Mouse (Mus musculus): ENCODE data around the gene Kat6b. TPM values are rescaled to one million over a fixed set of nuclear protein-coding genes. Genes with fewer than 3 reads are reported as not detected.

Gene Kat6b
- total RNA-seq, 2 experiments from 2014 or later = 8.0 to 9.4 TPM

DNA sequence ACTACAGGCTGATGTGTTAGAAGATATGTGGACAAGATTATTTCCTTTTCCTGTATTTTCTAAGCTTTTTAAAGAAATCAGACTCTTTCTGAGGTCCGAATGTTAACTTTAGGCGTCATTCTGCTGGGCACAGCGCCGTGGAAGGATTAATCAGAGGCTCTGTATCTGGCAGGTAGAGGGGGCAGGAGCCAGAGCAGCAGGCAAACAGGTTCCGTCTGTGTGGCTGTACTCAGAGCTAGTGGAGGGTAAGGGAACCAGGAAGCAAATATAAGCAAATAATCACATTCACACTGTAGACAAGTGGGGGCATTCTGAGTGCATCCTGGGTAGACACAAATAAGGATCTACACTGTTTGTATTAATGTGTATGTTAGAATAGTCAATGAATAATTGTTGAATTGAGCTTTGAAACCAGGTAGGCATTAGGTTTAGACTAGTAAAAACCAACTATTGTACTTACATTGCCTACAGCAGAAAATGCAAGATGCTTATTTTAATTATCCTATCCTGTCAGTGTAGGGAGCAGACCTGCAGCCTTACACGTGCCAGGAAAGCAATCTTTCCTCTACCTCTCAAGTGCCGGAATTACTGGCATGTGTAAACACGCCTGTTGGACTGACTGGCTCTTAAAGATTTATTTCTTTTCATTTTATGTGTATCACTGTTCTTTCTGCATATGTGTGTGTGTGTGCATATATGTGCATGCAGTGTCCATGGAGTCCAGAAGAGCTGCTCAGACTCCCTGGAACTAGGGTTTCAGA lies 104.4 kb downstream of the Kat6b start:
- ATAC-seq (replicated peaks; ENCODE audit: low FRiP score, poor library complexity, severe bottlenecking) = no peak

DNA sequence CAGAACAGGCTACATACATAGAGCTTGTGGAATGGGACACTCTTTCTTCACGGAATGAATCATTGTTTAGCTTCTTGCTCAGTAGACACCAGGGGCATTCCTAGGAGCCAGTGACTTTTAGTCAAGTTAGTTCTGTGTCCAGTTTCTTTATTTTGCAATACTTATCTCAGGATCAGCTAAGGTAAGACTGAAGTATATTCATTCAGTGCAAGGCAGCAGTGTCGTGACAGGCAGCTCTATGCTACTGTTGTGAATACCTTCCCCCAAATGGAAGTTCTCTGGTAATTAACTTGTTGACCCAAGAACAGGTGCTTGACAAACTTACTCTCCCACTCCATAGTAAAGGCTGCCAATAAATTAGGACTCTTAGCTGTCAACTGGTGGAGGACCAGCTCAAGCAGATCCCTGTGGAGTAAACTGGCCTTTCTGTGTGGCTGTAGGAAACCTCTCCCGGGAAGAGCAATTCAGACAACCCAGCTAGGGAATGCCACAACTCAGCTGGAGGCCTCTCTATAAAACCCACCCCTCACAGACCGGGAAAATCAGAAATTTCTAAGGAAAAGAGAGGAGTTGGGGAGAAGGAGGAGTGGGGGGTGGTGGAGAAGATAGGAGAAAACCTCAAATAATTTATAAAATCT lies 105.4 kb downstream of the Kat6b start:
- no peak for ATAC-seq (replicated peaks; ENCODE audit: low FRiP score, poor library complexity, severe bottlenecking)

DNA sequence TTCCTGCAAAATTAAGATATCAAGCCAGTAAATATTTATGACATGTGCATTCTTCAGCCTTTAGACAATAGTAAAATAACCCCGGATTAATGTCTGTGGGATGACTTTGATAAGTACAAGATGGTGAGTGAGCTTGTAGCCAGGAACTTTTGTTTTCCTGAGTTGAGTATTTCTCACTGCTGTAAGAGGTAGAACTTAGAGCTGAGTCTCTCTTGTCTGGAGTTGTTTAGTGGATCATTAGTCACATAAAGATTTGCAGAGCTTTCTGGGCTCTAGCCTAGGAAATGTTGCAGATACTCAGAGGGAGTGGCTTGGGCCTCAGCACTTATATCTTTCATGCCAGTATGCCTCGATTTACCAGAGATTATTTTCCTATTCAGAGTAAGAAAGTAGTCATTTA lies 106.7 kb downstream of the Kat6b start:
- no peak for ATAC-seq (replicated peaks; ENCODE audit: low FRiP score, poor library complexity, severe bottlenecking)

DNA sequence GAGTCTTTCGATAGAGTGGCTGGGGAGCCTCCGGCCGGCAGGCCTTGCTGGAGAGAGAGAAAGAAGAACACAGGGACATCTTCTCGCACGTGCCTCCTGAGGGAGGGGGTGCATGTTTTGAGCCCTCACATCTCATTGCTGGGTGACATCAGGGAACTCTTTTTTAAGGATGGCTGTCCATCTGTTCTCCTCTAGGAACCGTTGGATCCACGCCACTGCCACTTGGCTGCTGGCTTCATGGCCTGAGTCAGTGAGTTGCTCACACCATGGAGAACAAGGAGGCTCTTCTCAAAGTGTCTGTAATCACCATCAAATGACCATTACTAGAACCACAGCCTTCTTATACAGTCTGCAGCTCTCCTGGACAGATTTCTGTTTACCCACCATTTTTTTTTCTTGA lies 108.4 kb downstream of the Kat6b start:
- no peak for ATAC-seq (replicated peaks; ENCODE audit: low FRiP score, poor library complexity, severe bottlenecking)

DNA sequence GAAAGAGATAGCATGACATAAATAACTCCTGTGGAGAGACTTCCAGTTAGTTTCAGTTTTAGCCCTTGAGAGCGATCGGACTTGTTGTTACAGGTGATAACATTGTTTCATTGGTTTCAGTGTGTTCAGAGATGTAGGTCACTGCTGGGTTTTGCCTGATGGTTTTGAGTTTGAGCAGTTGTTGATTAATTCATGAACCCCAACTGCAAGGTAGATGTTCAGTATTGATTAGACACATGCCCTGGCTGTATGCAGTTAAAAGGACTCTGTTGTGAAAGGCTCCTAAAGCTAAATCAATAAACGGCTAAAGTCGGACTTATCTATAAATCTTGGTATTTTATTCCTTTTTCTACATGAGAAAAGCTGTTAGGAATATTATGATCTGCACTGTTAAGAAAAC lies 109.0 kb downstream of the Kat6b start:
- ATAC-seq (replicated peaks; ENCODE audit: low FRiP score, poor library complexity, severe bottlenecking) = no peak

DNA sequence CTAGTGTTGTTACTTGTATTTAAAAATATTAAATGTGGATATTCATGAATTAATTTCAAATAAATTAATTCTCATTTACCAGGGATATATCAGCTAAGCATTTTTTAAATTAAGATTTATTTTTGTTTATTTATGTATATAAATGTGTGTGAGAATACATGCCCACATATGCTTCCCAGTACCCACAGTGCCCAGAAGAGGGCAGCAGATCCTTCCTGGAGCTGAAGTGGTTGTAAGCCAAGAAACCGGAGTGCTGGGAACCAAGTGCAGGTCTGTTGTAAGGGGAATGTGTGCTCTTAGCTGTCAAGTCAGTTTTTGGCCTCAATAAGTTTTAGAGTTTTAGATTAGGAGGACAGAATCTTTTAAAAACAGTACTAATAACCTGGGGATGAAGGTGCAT lies 110.9 kb downstream of the Kat6b start:
- no peak for ATAC-seq (replicated peaks; ENCODE audit: low FRiP score, poor library complexity, severe bottlenecking)

DNA sequence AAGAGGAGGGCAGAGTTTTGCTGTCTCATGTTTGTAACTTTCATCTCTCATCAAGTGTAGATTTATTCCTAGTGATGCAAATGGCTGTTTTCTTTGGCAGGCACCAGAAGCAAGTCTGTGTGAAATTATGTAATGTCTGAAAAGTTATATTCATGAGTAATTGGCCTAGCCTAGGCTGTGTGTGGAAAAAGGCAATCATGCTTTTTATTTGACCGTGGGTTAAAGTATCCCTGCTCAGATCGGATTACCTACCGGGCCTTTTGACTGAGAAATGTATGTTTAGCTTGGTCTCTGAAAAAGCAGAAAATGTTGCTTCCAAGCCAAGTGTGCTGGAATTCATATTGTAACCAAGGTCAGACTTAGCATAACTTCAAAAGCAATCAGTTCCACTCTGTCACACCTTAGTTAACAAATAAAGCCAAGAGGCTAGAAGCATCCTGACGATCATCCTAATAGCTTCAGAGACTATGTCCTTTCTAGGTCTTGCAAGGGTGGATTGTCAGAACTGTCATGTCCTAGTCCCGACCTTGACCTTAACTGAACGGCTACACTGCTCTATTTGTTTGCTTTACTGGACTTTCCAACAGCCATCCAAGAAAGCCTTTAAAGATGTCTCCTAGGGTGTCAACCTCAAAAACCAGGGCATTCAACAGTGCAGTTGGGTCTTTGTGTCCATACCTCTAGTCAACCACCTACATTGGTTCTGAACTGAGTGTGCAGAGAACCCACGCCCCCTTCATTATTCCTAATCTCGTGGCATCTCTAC lies 111.9 kb downstream of the Kat6b start:
- ATAC-seq (replicated peaks; ENCODE audit: low FRiP score, poor library complexity, severe bottlenecking) = no peak

DNA sequence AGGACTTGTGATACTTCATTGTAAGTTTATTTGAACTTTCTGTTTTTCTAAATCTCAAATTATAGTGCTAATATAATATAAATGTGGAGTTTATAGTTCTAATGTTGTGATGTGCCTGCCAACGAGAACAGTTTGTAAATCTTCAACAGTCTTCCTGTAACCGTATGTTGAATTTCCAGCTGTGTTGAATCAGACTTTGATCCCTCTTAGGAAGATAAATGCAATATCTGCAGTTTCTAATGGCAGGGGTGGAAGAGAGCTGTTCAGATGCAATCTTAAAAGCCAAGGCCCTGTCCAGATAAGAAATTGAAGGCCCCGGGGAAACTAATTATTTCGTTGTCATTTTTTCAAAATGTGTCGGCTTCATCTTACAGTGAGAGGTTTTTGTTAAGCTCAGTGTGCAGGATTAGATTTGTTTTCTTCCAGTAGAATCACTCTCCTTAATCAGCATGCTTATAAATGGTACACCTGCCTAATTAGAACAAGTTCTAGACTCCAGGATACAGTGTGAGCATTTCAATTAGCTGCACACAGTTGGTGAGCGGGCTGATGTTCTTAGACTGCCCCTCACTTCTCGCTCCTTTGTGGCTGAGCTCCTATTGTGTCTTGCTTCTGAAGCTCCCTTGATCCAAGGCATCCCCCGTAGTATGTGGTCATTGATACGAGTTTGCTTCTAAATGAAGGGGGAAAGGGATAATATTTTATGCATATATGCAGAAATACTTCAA lies 118.4 kb downstream of the Kat6b start:
- ATAC-seq (replicated peaks; ENCODE audit: low FRiP score, poor library complexity, severe bottlenecking) = no peak

DNA sequence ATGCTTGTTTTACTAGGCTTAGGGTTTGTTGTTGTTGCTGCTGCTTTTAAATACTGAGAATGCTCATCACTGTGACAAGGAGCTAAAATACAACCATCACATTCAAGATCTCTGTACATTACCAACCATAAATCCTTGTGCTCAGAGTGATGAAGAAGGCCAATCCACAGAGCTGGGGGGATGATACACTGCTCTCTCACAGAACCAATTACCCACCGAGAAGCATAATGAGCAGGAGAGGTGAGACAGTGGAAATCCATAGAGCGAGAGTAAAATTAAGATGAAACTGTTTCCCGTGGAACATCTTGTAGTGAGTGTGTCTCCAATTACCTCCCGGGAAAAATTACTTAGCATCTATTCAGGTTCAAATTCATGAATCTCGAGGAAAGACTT lies 118.9 kb downstream of the Kat6b start:
- no peak for ATAC-seq (replicated peaks; ENCODE audit: low FRiP score, poor library complexity, severe bottlenecking)

DNA sequence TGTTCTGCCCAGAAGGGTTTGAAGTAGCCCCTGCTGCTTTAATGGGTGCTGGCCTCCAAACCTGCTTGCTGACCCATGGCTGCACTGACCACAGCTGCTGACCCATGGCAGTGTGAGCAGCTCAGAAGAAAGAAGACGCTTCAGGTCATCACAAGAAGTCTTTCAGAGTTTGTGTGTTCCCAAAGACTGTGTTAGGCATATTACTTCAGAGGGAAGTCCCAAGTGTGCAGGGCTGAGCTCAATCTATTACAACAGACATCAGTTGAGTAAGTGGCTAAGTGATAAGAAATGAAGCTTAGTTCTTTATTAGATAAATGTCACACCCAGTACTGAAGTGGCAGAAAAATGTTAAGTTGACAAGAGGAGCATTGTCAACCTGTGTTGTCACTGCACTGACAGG lies 119.4 kb downstream of the Kat6b start:
- peak; percentile 25; the same call in 1 of the 2 replicates for ATAC-seq (replicated peaks; ENCODE audit: low FRiP score, poor library complexity, severe bottlenecking)

DNA sequence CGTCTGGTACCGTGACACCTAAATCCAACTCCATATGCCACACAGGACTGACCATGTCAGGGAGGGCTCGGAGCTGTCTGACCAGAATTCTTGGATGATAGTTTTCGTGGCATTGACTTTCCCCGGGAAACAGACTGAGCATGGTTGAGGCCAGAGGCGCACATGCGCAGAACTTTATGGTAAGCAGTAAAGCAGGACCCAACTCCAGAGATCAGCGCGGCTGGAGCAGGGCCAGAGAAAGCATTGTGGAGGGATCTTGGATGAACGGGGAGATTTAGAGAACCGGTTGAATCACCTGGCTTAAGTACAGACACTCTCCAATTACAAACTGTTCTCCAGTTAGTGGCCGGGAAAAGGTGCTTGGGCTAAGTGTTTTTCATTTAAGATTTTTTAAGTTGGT lies 120.9 kb downstream of the Kat6b start:
- ATAC-seq (replicated peaks; ENCODE audit: low FRiP score, poor library complexity, severe bottlenecking) = no peak

DNA sequence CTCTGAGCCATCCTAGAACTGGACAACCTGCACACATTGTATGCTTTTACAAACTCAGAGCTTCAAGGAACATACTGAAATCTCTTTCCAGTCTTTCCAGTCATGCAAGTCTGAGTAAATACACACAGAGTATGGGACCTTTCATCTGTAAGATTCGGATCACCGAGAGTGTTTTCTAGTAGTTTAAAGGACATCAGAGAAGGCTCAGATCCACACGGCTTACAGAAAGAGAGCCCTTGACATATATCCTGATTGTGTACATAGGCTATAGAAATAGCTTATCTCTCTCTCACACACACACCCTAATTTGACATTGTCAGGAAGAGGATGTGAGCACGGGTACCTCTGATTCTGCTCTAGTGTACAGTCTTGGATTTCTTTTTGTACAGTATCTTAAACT lies 121.7 kb downstream of the Kat6b start:
- ATAC-seq (replicated peaks; ENCODE audit: low FRiP score, poor library complexity, severe bottlenecking) = no peak

DNA sequence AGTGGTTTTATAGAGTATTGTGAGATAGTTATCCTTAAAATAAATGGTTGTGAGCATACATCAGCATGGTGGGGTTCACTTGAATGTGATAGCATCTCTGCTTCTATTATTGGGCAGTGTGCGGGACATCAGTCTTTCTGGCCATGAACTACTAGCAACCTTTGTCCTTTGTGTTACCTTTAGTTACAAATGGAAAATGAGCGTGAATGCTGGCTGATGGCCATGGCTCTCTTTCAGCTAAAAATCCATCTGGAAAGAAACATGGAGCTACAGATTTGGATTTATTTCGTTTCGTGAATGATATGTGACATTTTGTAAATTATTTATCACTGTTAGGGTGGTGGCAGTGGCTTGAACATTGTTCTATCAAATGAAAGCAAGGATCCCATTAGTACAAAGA lies 126.5 kb downstream of the Kat6b start:
- ATAC-seq (replicated peaks; ENCODE audit: low FRiP score, poor library complexity, severe bottlenecking) = no peak

DNA sequence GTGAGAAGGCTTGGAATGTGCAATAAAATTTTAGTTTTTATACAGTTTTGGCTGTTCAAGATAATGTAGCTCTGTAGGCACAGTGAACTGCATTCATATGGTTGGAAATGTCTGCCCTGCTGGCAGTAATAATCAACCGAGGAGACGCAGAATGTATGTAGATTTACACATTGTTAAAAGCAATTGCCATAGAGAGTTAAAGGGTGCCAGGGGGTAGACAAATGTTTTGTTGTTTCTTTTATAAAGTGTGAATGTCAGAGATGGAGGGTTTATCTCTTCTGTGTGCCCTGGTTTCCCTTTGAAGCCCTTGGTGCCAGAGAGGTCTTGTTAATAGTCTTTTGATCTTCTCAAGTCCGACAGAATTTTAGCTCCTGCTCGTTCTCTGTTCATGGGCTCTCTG lies 127.7 kb downstream of the Kat6b start:
- ATAC-seq (replicated peaks; ENCODE audit: low FRiP score, poor library complexity, severe bottlenecking) = no peak

DNA sequence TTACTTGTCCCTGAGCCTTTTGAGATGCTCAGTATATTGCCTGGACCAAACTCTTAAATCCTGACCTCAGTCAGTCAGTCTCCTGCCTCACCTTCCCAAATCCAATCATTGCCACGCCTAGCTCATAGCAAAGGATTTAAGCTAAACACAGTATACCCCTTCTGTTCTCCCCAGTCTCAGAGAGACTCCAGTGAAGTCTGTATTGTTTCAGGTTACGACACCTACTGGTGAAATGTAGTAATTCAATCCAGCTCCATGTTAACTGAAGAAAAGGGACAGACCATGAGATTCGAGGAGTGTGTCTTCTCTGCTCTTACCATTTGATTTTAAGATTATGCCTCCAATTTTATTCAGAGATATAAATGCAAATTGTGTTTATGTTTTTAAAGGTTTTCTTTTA lies 129.0 kb downstream of the Kat6b start:
- ATAC-seq (replicated peaks; ENCODE audit: low FRiP score, poor library complexity, severe bottlenecking) = no peak

DNA sequence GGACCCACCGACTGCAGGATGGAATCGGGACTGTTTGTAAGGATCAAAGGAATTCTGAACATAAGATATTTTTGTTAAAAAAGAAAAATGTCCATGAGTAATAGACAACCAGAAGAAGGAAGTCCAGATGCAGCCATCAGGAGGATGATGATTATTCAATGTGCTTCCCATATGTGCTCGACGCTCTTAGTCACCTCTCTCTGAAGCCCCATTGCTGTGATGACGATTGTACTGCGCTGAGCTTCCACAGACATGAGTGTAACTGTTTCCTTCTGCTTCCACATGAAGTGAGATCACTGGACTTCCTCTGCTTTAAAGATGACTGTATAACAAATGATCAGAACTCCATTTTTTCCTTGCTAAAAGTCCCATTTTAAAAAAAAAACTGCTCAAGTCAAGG lies 131.8 kb downstream of the Kat6b start:
- no peak for ATAC-seq (replicated peaks; ENCODE audit: low FRiP score, poor library complexity, severe bottlenecking)

DNA sequence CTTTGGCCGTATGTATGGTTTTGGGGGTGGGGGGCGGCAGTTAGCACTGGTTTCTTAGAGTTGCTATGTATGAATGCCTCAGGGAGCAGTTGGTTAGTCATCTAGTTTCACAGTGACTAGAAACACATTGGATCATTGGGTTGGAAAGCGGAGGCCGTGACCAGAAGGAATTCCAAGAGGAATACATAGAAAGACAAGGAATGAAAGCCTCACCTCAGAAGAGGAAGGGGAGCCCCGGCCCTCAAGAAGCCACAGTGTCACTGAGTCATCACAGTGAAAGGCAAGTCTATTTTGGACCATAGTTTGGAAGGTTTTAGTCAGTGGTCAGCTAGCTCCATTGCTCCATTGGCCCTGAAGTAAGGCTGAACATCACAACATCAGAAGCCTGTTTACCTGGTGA lies 132.9 kb downstream of the Kat6b start:
- no peak for ATAC-seq (replicated peaks; ENCODE audit: low FRiP score, poor library complexity, severe bottlenecking)

DNA sequence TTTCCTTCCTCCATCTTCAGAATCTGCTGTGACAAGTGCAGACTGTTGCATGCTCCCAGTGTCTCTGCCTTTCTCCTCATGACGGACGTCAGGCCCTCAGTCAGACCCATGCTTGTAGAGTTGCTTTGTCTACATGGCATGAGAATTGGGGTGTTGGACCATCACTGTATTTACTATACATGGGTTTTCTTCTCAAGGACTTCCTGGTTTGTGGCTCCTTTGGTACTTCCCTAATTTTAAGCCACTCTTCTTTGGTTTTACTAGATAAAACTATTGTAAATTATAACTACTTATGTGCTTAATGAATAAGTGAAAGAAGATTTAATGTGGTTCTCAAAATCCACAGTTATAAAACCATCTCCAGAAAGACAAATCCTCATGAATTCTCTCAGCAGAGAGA lies 134.6 kb downstream of the Kat6b start:
- ATAC-seq (replicated peaks; ENCODE audit: low FRiP score, poor library complexity, severe bottlenecking) = no peak

DNA sequence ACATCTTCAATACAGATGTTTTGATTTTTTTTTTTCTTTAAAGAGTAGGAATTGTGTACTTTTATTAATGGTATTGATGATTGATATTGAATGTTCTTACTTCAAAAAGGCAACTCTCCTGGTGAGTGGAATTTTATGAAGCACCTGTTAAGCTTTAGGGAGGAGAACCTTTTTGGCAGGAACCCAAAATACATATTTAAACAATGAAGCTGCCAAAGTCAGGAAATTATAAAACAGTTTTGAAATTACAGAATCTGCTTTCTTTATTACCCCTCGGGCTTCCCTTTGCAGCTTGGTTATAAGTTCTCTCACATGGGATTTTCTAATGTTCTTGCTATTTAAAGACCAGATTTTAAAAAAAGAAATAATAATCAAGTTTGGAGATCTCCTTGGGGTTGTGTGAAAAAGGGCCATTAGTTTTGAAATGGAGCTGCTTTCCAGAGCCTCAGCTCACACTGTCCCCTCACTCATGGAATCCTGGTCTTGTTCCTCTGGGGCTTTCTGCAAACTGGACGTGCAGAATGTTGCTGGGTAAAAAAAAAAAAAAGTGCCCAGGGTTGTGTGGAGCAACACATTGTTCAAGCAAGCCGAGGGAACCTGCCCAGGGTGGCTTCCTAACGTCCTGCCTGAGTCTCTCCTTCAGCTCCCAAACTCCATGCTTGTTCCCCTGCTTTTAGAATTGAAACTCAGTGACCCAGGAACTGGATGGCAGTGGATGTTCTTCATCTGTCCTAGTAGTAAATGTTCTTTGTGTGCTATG lies 136.2 kb downstream of the Kat6b start:
- ATAC-seq (replicated peaks; ENCODE audit: low FRiP score, poor library complexity, severe bottlenecking) = no peak

DNA sequence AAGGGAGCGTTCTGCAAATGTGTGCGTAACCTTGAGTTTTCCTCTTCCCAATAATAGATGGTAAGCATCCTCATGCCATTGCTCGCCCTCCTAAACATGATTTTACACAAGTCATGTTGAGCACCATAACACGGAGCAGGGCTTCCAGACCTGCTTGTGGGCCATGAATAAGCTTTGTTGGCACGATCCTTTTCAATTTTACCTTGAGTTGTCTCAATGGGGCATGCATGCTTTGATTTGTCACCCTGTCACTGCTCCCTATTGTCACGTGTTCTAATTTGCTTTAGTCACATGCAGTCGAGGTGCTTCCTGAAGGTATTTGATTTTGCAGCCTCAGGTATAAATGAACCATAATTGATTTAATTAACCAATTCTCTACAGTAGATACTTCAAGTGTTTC lies 138.7 kb downstream of the Kat6b start:
- ATAC-seq (replicated peaks; ENCODE audit: low FRiP score, poor library complexity, severe bottlenecking) = no peak
